ENCODE assay signal across 27 mouse cellular contexts in the genomic region with DNA sequence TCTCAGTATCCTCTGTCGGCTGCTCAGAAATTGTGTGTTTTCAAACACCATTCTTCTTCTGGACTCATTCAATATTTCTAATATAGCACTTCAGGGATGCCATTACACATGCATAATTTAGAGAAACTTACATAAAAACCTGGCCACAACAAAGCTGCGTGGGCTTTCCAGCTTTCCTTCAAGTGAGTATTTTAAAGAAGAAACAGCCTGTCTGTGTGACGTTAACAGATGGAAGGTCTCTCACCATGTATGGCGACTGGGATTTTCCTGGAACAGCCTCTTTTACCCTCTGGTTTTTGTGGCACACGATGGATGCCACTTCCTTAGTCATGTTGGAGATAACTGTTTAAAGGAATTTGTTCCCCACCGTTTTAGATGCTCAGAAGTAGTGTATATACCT.
DNase-seq lines count a peak whose midpoint lies in the region; ATAC-seq and TF ChIP-seq lines count a peak whose summit lies in the region.
"Had no signal": no experiment of that assay in that cellular context is flagged by ENCODE, and none has a peak within 500 bp of the region (broad histone marks: within the 10 kb centered on the region; RNA-seq: fewer than 3 reads in every experiment).

No protein-coding gene starts in this region.

- H3K27ac ChIP-seq in forebrain, embryonic 15.5 days (replicated peaks) = no peak overlapping the region
- H3K27ac ChIP-seq in forebrain, embryonic 11.5 days (ENCODE audit: low read depth, low read length) = no peak overlapping the region
- H3K27ac ChIP-seq: embryonic facial prominence, embryonic 13.5 days; heart, adult 2 months; heart, embryonic 15.5 days; hindbrain, postnatal 0 days; layer of hippocampus, adult 2 months; midbrain, embryonic 15.5 days had no signal

- no peak overlapping the region for H3K4me3 ChIP-seq in forebrain, embryonic 15.5 days
- H3K4me3 ChIP-seq in forebrain, embryonic 11.5 days (ENCODE audit: low read depth, low read length) = no peak overlapping the region
- no peak overlapping the region for H3K4me3 ChIP-seq in lung, adult 2 months (replicated peaks; ENCODE audit: extremely low read depth, low read depth, low read length)
- H3K4me3 ChIP-seq: embryonic facial prominence, embryonic 13.5 days; heart, adult 2 months; heart, embryonic 15.5 days; layer of hippocampus, adult 2 months; midbrain, embryonic 15.5 days; myocyte had no signal

- TF ChIP-seq POLR2A in lung, adult 2 months (IDR thresholded peaks at IDR 0.05; ENCODE audit: borderline replicate concordance, extremely low read depth, low read depth, low read length) = no peak

- H3K36me3 ChIP-seq in forebrain, embryonic 15.5 days = no peaks in the 10 kb centered on the region
- H3K36me3 ChIP-seq in forebrain, embryonic 11.5 days (ENCODE audit: control insufficient read depth, insufficient read depth, low read length) = no peaks in the 10 kb centered on the region
- H3K36me3 ChIP-seq: embryonic facial prominence, embryonic 13.5 days; G1E; heart, embryonic 15.5 days; midbrain, embryonic 15.5 days had no signal

- no peak for DNase-seq in forebrain, embryonic 11.5 days (ENCODE audit: low spot score)
- peak; percentile 60 for DNase-seq in right cerebral cortex, adult 18-20 months
- no peak for DNase-seq in right cerebral cortex, postnatal 4 days
- peak; percentile 25 to 38 for DNase-seq in left cerebral cortex, postnatal 36 days (ENCODE audit: low spot score in 2 of 2)
- no peak for DNase-seq in lung, adult 2 months
- no peak for DNase-seq in thymus, postnatal 4 days
- DNase-seq: adrenal gland, postnatal 10 days; cerebellum, adult 11 months; cerebellum, postnatal 10 days; gastrocnemius, postnatal 25 days; heart, adult 2 months; heart, postnatal 4 days; kidney, postnatal 10 days; lung, adult 18-20 months; spleen, adult 18-20 months; thymus, adult 2 months had no signal

- TF ChIP-seq CTCF in lung, adult 2 months (IDR thresholded peaks at IDR 0.05; ENCODE audit: insufficient read depth, low read length) = no peak

- intact Hi-C loops in left cerebral cortex, postnatal 36 days (cut with DNase I) = loop anchor here (10.0 kb wide), 1 partner anchor 1951 kb away; no protein-coding TSS in a partner anchor

- ATAC-seq in forebrain, embryonic 15.5 days (replicated peaks) = peak; percentile 83
- no peak for ATAC-seq in forebrain, embryonic 11.5 days (replicated peaks; ENCODE audit: low FRiP score)
- no peak for ATAC-seq in erythroid progenitor cell, adult 5-6 weeks (replicated peaks; ENCODE audit: low FRiP score, poor library complexity, severe bottlenecking)
- ATAC-seq: activated CD4-positive, CD25-positive, alpha-beta regulatory T cell, adult 4 months; hindbrain, postnatal 0 days; midbrain, embryonic 15.5 days had no signal

- H3K4me1 ChIP-seq in forebrain, embryonic 15.5 days = 0 out of 2 replicates have a peak, but pooled peaks cover 2% of the 10 kb centered on the region
- no peaks in the 10 kb centered on the region for H3K4me1 ChIP-seq in forebrain, embryonic 11.5 days (replicated peaks; ENCODE audit: control insufficient read depth, insufficient read depth, low read length)
- H3K4me1 ChIP-seq in lung, adult 2 months (ENCODE audit: control insufficient read depth, insufficient read depth, low read length) = no peaks in the 10 kb centered on the region
- H3K4me1 ChIP-seq: heart, embryonic 15.5 days had no signal

- H3K4me2 ChIP-seq in forebrain, embryonic 15.5 days (replicated peaks) = no peak overlapping the region
- no peak overlapping the region for H3K4me2 ChIP-seq in forebrain, embryonic 11.5 days (ENCODE audit: low read depth, low read length, severe bottlenecking)
- H3K4me2 ChIP-seq: embryonic facial prominence, embryonic 13.5 days; heart, embryonic 15.5 days; liver, embryonic 11.5 days; midbrain, embryonic 15.5 days had no signal

- WGBS in forebrain, embryonic 15.5 days = 56% methylated on average over 6 of the region's 6 CpGs
- WGBS in forebrain, embryonic 11.5 days = 82% methylated on average over 6 of the region's 6 CpGs
- 62% methylated on average over 6 of the region's 6 CpGs for WGBS in lung, adult 2 months

- no peaks in the 10 kb centered on the region for H3K9me3 ChIP-seq in forebrain, embryonic 15.5 days
- H3K9me3 ChIP-seq in forebrain, embryonic 11.5 days (ENCODE audit: control insufficient read depth, low read length) = no peaks in the 10 kb centered on the region
- H3K9me3 ChIP-seq: embryonic facial prominence, embryonic 13.5 days; G1E; heart, embryonic 15.5 days; midbrain, embryonic 15.5 days had no signal

- H3K27me3 ChIP-seq in forebrain, embryonic 15.5 days = no peaks in the 10 kb centered on the region
- no peaks in the 10 kb centered on the region for H3K27me3 ChIP-seq in forebrain, embryonic 11.5 days (ENCODE audit: control insufficient read depth, insufficient read depth, low read length)
- H3K27me3 ChIP-seq: embryonic facial prominence, embryonic 13.5 days; heart, embryonic 15.5 days; midbrain, embryonic 15.5 days had no signal

- no peak overlapping the region for H3K9ac ChIP-seq in forebrain, embryonic 15.5 days (replicated peaks)
- no peak overlapping the region for H3K9ac ChIP-seq in forebrain, embryonic 11.5 days (ENCODE audit: low read length)
- H3K9ac ChIP-seq: embryonic facial prominence, embryonic 13.5 days; heart, embryonic 15.5 days; midbrain, embryonic 15.5 days had no signal

Comparison
In these comparisons a context has a peak if more than half of its experiments do, and no peak if none do; other contexts are left out.
1. DNase-seq: peak in right cerebral cortex, adult 18-20 months (single experiment) and left cerebral cortex, postnatal 36 days (2 of 2); none in forebrain, embryonic 11.5 days (single experiment), right cerebral cortex, postnatal 4 days (single experiment), lung, adult 2 months (single experiment) and thymus, postnatal 4 days (single experiment).